Mouse (Mus musculus) T-helper 2 cell (primary cell): ENCODE measurements around the gene Qsox2.

Experiments
- in situ Hi-C: fragments of 300-600 bp; cut with MboI, MseI; formaldehyde crosslinking; loops from one replicate; pipeline ENCODE4 v1.15.1; 2025; ENCODE audit warnings: high pct_unique_total_duplicates

Qsox2 gene

DNA sequence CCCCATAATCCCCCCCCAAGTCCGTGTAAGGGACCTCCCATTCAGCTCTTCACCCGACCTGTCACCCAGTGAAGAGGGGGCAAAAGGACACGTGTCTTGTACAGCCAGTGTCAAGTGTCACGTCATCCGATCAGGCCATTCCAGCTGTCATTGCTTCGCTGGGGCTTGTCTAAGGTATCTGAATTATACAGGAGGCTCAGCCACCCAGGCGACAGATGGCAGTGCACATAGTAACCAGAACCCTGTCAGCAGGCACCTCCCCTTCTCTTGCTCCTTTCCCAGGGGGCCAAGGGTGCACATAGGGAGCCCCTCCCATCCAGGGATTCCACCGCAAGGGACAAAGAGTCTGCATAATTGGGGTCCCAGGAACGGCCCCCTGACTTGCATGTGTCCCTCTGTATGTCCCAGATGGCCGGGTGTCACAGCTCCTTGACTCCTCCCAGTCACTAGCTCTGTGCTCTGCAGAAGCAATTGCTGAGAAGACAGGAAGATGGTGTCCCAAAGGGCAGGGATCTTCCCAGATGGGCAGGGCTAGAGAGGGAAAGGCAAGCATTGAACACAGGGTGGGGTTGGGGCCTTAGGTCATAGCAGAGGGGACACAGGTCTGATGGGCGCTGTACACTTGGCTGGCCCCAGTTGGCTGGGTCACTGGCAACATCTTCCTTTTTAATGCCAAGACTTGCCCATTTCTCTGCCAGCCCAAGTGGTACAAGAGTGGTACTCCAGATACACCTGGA lies 68.3 kb downstream of the Qsox2 start:
- in situ Hi-C loops = no loop called here

DNA sequence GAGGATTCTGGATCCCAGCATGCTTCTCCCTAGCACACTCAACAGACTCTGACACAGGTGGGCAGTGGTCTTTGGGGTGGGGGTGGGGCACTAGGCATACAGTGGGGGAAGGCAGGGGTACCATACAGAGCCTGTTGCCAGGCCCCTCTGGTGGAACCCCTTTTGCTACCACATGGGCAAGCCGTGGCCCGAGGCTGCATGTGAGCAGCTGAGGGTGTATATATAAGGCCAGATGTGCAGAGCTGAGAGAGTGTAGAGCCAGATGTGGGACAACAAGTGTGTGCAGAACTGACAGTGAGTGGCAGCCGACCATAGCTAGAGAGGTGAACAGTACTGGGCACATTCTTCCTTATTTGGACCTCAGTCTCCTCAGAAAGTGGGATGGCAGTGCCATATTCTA lies 70.4 kb downstream of the Qsox2 start:
- in situ Hi-C loops = no loop called here
